Mouse (Mus musculus) ES-Bruce4 (cell line): ENCODE data around the gene Rpl21.

Source experiments
- CTCF ChIP-seq: IDR thresholded peaks from one replicate; pipeline ENCODE4 v1.8.1; 2011; ENCODE audit warnings: low read depth, low read length
- EP300 ChIP-seq: IDR thresholded peaks from 2 replicates; pipeline ENCODE4 v1.6.1; 2011; ENCODE audit warnings: low read depth, low read length; ENCODE audit not compliant: insufficient read depth
- POLR2A ChIP-seq: IDR thresholded peaks from one replicate; pipeline ENCODE4 v1.8.1; 2011; ENCODE audit warnings: low read length; ENCODE audit not compliant: insufficient read depth

DNA sequence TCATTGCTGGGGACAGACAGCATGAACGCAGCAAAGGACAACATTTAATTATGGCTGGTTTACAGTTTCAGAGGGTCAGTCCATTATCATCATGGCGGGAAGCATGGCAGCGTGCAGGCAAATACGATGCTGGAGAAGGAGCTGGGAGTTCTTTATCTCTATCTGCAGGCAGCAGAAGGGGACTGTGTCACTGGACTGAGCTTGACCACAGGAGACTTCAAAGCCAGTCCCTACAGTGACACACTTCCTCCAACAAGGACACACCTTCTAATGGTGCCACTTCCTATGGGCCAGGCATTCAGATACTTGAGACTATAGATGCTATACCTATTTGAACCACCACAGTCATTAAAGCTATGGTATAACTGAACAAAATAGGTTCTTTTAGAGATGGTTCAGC, 17.3 kb upstream of the Rpl21 start:
- TF ChIP-seq POLR2A (no peak), EP300 (no peak), CTCF (no peak)
